In the genomic region with DNA sequence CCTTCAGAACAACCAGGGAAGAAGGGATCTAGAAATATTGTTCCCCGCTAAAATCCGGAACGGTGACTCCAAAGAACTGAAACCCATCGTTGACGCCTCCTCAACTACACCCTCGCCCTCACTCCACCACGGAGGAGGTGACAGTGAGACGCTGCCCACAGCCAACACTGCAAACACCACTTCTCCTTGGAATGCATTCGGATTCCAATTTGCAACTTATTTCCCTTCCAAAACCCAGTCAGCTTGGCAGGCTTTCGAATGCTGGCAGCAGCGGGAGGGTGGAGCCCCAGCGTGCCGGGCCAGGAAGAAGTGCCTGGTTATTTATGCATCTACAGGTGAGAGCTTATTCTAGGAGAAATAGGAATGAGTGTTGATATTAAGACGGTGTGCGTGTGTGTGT, we compare ENCODE assay signal across 10 mouse cellular contexts.
A peak's percentile ranks its signal among the peaks of the same experiment; 100 is the strongest.
DNase-seq lines count a peak whose midpoint lies in the region.
"Had no signal": no experiment of that assay in that cellular context is flagged by ENCODE, and none has a peak within 500 bp of the region (broad histone marks: within the 10 kb centered on the region; RNA-seq: fewer than 3 reads in every experiment).

No protein-coding gene starts in this region.

- no peaks in the 10 kb centered on the region for H3K9me3 ChIP-seq in midbrain, embryonic 10.5 days (replicated peaks)
- H3K9me3 ChIP-seq: embryonic facial prominence, embryonic 15.5 days had no signal

- H3K4me3 ChIP-seq in midbrain, embryonic 10.5 days = no peak overlapping the region
- H3K4me3 ChIP-seq: embryonic facial prominence, embryonic 15.5 days had no signal

- peak; percentile 16 for DNase-seq in kidney, adult 18-20 months
- no peak for DNase-seq in kidney, postnatal 10 days
- peak; percentile 65 to 73 for DNase-seq in cerebellum, postnatal 25 days
- DNase-seq in left cerebral cortex, adult 8-10 months (ENCODE audit: low spot score in 2 of 2) = peak; percentile 42 to 62
- peak; percentile 70 for DNase-seq in right cerebral cortex, postnatal 25 days
- DNase-seq in midbrain, embryonic 10.5 days (ENCODE audit: low spot score) = no peak
- DNase-seq in gastrocnemius, postnatal 10 days = no peak
- no peak for DNase-seq in spleen, adult 12 weeks (ENCODE audit: low spot score)

- H3K36me3 ChIP-seq in midbrain, embryonic 10.5 days = no peaks in the 10 kb centered on the region
- H3K36me3 ChIP-seq: embryonic facial prominence, embryonic 15.5 days had no signal

- 89% methylated on average over 15 of the region's 15 CpGs for WGBS in midbrain, embryonic 10.5 days

- no peak overlapping the region for H3K27ac ChIP-seq in midbrain, embryonic 10.5 days (replicated peaks)
- H3K27ac ChIP-seq: embryonic facial prominence, embryonic 15.5 days had no signal

- H3K4me1 ChIP-seq in midbrain, embryonic 10.5 days = no peaks in the 10 kb centered on the region

- no peaks in the 10 kb centered on the region for H3K27me3 ChIP-seq in midbrain, embryonic 10.5 days (ENCODE audit: low read depth, poor library complexity, severe bottlenecking)
- H3K27me3 ChIP-seq: embryonic facial prominence, embryonic 15.5 days; Patski had no signal

Comparison
In these comparisons a context has a peak if more than half of its experiments do, and no peak if none do; other contexts are left out.
1. DNase-seq: peak in kidney, adult 18-20 months (single experiment), cerebellum, postnatal 25 days (2 of 2), left cerebral cortex, adult 8-10 months (2 of 2) and right cerebral cortex, postnatal 25 days (single experiment); none in kidney, postnatal 10 days (single experiment), midbrain, embryonic 10.5 days (single experiment), gastrocnemius, postnatal 10 days (single experiment) and spleen, adult 12 weeks (single experiment).